Mouse (Mus musculus) megakaryocyte-erythroid progenitor cell, adult 5-6 weeks (primary cell): Measurements from ENCODE around the gene Tmem9b. TPM values are rescaled to one million over a fixed set of nuclear protein-coding genes. Genes with fewer than 3 reads are reported as not detected.
A peak's percentile ranks its signal among the peaks of the same experiment; 100 is the strongest.

Source experiments
- ATAC-seq: replicated peaks from 2 replicates; pipeline ENCODE4 v1.8.0; 2016; ENCODE audit warnings: mild to moderate bottlenecking, inconsistent platforms; ENCODE audit not compliant: severe bottlenecking, poor library complexity, low FRiP score, low TSS enrichment
- total RNA-seq, 2 experiments: library from RNA; stranded (forward) in 1 of 2; stranded (reverse) in 1 of 2; fragments of 200-1000, 215-1000 nt in 1 of 2; fragments of >200 nt in 1 of 2; fragmentation: Nextera tagmentation in 1 of 2; gene quantifications; 2 replicates each; pipeline ENCODE4 v1.2.3; 2014 to 2017

The Tmem9b gene
- total RNA-seq, 2 experiments from 2014 or later = 24.6 to 26.4 TPM

DNA sequence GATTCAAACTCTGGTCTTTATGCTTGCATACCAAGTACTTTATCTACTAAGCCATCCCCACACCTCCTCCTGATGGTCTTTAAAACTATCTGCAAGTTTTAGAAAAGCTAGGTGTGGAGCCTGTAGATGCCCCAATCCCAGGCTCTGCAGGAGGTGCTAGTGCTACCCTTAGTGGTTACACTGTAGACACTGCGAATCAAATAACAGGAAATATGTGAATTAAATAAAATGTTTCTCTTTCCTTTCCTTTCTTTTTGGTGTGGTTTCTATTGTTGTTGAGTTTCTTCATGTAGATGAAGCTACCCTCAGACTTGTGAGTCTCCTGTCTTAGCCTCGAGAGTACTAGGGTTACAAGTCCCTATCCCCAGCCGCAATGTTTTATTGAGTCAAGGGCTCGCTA is 11.0 kb downstream of the Tmem9b start:
- no peak for ATAC-seq

GRCm38 (mm10) chr7:109741060-109741459 is 11.6 kb downstream of the Tmem9b start:
- ATAC-seq = no peak

GRCm38 (mm10) chr7:109739822-109740370 is 12.8 kb downstream of the Tmem9b start:
- no peak for ATAC-seq

DNA sequence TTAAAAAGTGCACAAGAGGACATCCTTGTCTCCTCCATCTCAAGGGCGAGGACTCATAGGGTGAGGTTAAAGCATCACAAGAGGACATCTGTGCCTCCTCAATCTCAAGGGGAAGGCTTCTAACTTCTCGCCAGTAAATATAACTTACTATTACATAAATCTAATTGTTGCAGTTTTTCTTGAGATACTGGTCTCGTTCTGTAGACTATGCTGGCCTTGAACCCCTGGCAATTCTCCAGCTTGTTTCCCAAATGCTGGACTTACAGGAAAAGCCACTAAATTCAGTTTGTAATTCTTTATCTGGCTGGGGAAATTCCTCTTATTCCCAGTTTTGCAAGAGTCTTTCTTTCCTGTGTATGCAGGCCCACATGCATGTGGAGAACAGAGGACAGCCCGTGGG is 17.9 kb downstream of the Tmem9b start:
- no peak for ATAC-seq

DNA sequence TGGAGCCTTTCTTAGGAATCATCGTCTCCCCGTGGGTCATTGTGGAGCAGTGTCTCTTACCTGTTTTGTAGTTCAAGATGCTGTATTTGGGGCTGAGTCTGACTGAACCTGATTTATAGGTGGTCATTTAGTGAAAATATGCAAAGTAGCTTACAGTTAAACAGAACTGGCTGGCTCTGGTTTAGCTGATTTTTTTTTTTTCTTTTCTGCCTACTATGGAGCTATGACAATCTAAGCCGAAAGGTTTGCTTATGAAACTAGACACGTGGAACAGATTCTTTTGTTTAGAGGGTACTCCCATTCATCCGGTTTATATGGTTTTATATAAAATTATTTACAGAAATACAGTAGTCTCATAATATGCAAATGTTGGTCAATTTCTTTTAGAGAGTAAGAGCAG is 21.0 kb downstream of the Tmem9b start, which contains the start of gene Ascl3:
Ascl3 (minus strand) TSS at position 101 of the 400 bp plus-strand sequence.
- no peak for ATAC-seq

DNA sequence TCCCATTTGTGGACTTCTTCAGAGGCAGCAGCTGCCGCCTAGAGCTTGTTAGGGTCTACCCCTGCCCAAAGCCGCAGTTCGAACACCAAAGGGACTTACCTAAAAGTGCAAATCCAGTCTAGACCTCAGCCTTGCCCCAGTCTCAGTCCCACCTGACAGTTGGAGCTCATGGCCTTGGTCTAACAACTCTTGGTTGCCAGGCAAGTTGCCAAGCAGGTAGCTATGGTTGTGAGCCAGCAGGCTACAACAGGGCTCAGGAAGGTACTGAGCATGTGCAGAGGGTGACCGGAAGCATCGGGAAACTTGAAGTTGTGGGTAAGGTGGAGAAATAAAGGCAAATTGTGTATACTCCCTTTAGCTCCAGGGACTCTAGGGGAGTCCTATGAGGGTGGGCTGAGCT is 29.0 kb downstream of the Tmem9b start, which contains the start of gene BC051019:
BC051019 (minus strand) TSS at position 154 of the 400 bp plus-strand sequence.
- no peak for ATAC-seq

DNA sequence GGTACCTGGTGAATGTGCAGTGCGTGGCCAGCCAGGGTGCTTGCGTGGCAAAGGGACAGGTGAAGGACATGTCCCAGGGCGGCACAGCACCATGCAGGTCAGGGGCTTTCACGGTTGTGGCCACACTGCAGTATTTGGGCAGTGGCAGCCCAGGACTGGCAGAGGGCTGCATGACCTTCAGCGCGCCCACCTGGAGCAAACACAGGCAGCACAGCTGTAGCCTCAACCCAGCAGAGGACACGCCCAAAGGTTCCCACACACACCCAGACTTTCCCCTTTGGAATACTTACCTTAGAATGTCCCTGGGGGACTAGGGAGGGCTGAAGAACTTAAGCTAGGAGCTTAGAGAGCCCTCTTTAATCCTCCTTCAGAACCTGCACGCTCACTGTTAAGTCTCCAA is 29.6 kb downstream of the Tmem9b start:
- no peak for ATAC-seq

DNA sequence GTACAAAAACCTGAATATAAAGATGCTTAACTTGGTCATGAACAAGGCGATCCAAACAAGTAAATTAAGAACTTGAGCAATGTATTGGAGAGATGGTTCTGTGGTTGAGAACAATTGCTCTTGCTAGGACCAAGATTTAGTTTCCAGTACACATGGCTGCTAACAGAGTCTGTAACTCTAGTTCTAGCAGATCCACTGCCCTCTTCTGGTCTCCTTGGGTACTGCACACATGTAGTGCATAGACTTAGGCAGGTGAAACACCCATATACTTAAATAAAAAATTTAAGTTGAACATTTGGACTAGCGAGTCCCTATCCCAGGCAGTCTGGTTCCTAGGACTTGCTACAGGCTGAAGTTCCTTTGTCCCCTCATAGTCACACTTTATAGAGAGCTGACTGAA is 30.1 kb downstream of the Tmem9b start:
- no peak for ATAC-seq

DNA sequence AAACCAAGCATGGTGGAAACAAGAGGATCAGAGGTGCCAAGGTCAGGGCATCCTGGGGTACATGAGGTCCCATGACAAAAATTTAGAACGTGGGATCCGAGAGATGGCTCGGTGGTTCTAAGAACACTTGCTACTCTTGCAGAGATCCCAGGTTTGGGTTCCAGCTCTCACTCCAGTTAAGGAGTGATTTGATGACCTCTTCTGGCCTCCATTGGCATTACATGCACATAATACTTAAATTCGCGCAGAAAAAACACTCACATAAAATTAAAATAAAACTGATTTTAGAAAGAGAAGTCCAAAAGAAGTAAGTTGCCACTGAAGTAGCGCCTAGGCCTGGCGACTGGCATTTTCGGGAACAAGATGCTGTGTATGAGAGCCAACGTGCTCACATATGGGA is 33.4 kb downstream of the Tmem9b start:
- ATAC-seq = no peak

DNA sequence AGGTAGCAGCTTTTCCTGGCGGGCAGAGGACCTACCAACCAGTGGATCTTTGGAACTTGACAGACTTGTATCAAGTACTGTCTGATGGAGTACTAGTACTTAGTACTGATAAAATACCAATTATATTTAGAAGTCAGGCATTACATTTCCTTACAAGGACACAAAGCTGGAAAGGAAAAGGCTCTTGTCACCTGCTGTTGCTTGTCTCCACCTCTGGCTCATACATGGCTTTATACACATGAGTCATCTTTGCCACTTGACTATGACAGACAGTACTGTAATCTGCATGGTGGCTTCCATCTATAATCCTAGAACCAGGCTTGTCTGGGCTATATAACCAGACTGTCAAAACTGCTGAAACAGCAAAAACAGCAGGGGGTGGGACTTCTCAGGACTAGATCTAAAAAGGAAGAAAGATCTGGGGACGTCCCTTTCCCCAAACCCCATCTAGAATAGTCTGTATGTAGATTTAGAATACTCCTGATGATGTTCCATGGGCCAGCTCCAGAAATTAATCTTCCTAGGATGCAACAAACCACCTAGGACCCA is 39.2 kb downstream of the Tmem9b start:
- no peak for ATAC-seq

- ATAC-seq = no peak
These were observed 40.5 kb downstream of the Tmem9b start for GRCm38 (mm10) chr7:109712198-109712597.

DNA sequence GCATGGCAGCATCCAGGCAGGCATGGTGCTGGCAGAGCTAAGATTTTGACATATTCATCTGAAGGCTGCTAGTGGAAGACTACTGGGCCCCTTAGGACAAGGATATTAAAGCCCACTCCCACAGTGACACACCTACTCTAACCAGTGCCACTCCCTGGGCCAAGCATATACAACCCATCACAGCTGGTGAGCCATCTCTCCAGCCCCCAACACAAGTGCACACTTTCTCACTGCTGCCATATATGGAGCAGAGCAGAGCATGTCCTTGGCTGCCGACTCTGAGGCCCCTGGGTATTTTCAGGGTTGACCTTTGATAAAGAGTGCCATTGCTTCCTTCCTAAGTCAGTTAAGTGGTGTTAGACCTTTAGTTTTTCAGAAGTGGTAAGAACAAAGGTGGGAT is 42.6 kb downstream of the Tmem9b start:
- no peak for ATAC-seq

DNA sequence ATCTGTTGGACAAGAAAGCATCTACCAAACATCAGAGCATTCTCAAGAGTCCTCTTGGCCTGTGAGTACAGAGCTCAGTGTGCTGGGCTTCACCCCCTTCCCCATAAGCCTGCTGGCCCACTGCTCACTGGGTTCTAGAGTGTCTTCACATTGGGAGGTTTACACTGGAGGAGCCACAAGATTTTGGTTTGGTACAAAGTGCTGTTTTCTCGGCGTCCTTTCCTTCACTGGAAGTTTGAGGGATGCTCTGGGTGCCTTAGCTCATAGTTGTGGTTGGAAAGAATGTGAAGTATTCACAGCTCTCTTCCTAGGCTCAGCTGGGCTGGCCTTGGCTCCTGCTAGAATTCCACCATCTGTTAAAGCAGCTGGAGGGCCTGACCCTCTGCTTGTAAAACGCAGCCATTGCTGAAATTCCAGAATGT is 43.7 kb downstream of the Tmem9b start:
- ATAC-seq = no peak

GRCm38 (mm10) chr7:109707023-109707785 is 45.5 kb downstream of the Tmem9b start:
- ATAC-seq = peak; percentile 51

DNA sequence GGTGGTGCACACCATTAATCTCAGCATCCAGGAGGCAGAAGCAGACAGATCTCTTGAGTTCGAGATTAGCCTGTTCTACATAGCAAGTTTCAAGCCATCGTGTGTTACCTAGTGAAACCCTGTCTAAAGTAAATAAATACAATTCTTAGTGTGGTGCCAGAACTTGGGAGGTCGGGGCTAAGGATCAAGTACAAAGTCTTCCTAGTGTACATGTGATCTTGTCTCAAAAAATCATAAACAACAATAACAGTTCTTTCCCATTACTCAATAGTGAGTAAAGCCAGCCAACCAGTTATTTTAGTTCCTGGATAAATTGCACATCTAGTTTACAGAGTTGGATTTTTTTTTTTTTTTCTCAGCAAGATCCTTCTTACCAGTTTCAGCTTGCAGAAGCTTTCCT is 48.2 kb downstream of the Tmem9b start:
- ATAC-seq = peak; percentile 9; the same call in 1 of the 2 replicates

DNA sequence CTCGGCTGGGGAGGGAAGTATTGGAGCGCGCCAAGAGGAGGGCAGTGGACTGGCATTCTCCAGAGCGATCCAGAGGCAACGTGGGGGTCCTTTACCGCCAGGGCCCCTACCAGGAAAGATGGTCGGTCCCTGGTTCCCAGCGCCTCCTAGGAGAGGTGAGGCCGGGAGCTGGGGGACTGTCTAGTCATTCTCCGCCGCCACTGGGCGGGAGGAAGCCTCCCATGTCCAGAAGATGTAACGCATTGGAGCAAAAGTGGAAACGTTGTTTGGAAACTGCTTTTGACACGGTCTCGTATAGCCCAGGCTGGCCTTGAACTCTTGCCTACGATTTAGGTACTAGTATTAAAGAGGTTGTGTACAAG is 48.7 kb downstream of the Tmem9b start:
- peak; percentile 37; the same call in 1 of the 2 replicates for ATAC-seq

- peak; percentile 88 for ATAC-seq
These were observed 49.3 kb downstream of the Tmem9b start, which contains the start of the genes St5 and Akip1 for GRCm38 (mm10) chr7:109703190-109704015. TSS of gene St5 (minus strand) at chr7:109703605. TSS of gene Akip1 (plus strand) at chr7:109703690.

GRCm38 (mm10) chr7:109702721-109703120 is 50.0 kb downstream of the Tmem9b start:
- ATAC-seq = no peak

- ATAC-seq = no peak
These were observed 52.5 kb downstream of the Tmem9b start for GRCm38 (mm10) chr7:109700213-109700612.

DNA sequence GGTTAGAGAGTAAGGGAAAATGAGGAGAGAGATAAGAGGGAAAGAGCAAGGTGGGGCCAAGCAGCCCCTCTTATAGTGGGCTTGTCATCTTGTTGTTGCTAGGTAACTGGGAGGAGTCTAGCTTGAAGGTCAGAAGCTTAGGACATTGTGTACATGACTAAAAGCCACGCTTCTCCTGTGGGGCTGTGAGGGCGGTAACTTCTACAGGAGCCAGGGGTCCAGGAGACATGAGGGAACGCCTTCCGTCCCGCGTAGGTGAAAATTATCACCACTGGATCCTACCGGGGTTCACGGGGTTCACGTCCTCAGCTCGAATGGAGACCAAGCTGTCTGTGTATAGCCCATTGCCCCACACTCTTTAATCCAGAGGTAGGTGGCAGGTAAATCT is 57.3 kb downstream of the Tmem9b start:
- ATAC-seq = no peak
